Mouse (Mus musculus): Measurements from ENCODE around the gene Tmem258.

DNA sequence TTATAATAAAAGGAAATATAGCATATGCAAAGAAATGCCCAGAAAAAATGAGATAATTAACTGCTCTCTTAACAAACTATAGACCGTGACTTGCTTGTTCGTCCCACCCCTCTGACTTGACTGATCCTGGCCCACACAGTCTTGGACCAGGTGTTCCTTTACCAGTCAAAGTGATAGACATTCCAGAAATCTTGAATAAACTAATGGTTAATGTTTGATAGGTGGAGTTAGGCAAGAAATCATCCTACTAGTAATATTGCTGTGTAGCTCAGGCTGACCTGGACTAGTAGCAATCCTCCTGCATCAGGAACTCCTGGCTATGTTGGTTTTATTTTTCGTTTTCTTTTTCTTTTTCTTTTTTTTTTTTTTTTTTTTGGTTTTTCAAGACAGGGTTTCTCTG, 35.4 kb upstream of the Tmem258 start:
- no peak for TF ChIP-seq CTCF (IDR thresholded peaks at IDR 0.05; ENCODE audit: control insufficient read depth, insufficient read depth, insufficient replicate concordance, low read depth, low read length)
- no peak for TF ChIP-seq POLR2A (IDR thresholded peaks at IDR 0.05; ENCODE audit: control insufficient read depth, low read depth, low read length)

All from testis, adult 2 months (tissue).